Mouse (Mus musculus): ENCODE measurements around the gene Pde4d. TPM values are rescaled to one million over a fixed set of nuclear protein-coding genes. Genes with fewer than 3 reads are reported as not detected.

Pde4d gene
- polyA plus RNA-seq, 2 experiments, result 11.7 to 17.3 TPM

DNA sequence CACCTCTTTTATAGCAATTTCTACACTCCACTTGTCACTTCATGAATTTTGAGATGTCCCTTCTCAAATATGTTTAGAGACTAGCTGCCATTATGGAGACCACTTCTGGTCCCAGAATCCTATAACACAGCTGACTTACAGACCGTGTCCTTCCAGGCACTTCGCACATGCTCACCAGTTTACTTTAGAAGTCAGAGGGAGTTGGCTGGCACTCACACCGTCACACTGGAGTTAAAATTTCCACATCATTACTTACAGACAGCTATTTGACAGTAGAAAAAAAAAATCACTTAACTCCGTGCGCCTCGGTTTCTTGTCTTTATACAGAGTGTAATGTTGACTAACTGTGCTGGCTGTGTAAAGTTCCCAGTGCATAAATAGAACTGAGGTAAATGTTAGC, 1189.5 kb downstream of the Pde4d start:
- no peak overlapping the region for H3K9ac ChIP-seq (ENCODE audit: low read depth, low read length, severe bottlenecking)
- no peaks in the 10 kb centered on the region for H3K27me3 ChIP-seq (ENCODE audit: control insufficient read depth, insufficient read depth, low read length)
- 60% methylated on average over 6 of the region's 6 CpGs for WGBS
- no peak overlapping the region for H3K27ac ChIP-seq (replicated peaks; ENCODE audit: low read depth, low read length)
- no peaks in the 10 kb centered on the region for H3K36me3 ChIP-seq (ENCODE audit: control insufficient read depth, insufficient read depth, low read length)
- no peak for ATAC-seq (ENCODE audit: low FRiP score, low read depth)
- H3K9me3 ChIP-seq (ENCODE audit: control insufficient read depth, low read length), result no peaks in the 10 kb centered on the region
- H3K4me3 ChIP-seq (replicated peaks; ENCODE audit: low read length), result no peak overlapping the region
- H3K4me2 ChIP-seq (replicated peaks; ENCODE audit: low read depth, low read length, severe bottlenecking), result no peak overlapping the region
- TF ChIP-seq POLR2A (IDR thresholded peaks at IDR 0.05; ENCODE audit: borderline replicate concordance, extremely low read depth, insufficient read depth, insufficient read length), result no peak
- peaks cover 4% of the 10 kb centered on the region; the same call in 1 of the 2 replicates for H3K4me1 ChIP-seq (ENCODE audit: control insufficient read depth, insufficient read depth, low read length)
- no peak for DNase-seq (ENCODE audit: low spot score)

- no peaks in the 10 kb centered on the region for H3K27me3 ChIP-seq (ENCODE audit: control insufficient read depth, insufficient read depth, low read length)
- 75% methylated on average over 6 of the region's 6 CpGs for WGBS
Measured at GRCm38 (mm10) chr13:109641562-109641961, 1191.8 kb downstream of the Pde4d start.

GRCm38 (mm10) chr13:109643419-109643818, 1193.7 kb downstream of the Pde4d start:
- WGBS, result 82% methylated on average over 3 of the region's 3 CpGs
- Histone ChIP-seq H3K4me2 (replicated peaks; ENCODE audit: low read depth, low read length, severe bottlenecking) (no peak overlapping the region), H3K36me3 (ENCODE audit: control insufficient read depth, insufficient read depth, low read length) (no peaks in the 10 kb centered on the region), H3K27me3 (ENCODE audit: control insufficient read depth, insufficient read depth, low read length) (no peaks in the 10 kb centered on the region), H3K4me1 (ENCODE audit: control insufficient read depth, insufficient read depth, low read length) (peaks cover 4% of the 10 kb centered on the region; the same call in 1 of the 2 replicates), H3K27ac (replicated peaks; ENCODE audit: low read depth, low read length) (no peak overlapping the region), H3K9me3 (ENCODE audit: control insufficient read depth, low read length) (no peaks in the 10 kb centered on the region), H3K4me3 (replicated peaks; ENCODE audit: low read length) (no peak overlapping the region), H3K9ac (ENCODE audit: low read depth, low read length, severe bottlenecking) (no peak overlapping the region)
- no peak for DNase-seq (ENCODE audit: low spot score)
- no peak for TF ChIP-seq POLR2A (IDR thresholded peaks at IDR 0.05; ENCODE audit: borderline replicate concordance, extremely low read depth, insufficient read depth, insufficient read length)
- no peak for ATAC-seq (ENCODE audit: low FRiP score, low read depth)

More at GRCm38 (mm10) chr13:109641562-109641961, 1191.8 kb downstream of the Pde4d start:
- H3K4me3 ChIP-seq (replicated peaks; ENCODE audit: low read length), result no peak overlapping the region
- peaks cover 4% of the 10 kb centered on the region; the same call in 1 of the 2 replicates for H3K4me1 ChIP-seq (ENCODE audit: control insufficient read depth, insufficient read depth, low read length)
- no peak overlapping the region for H3K9ac ChIP-seq (ENCODE audit: low read depth, low read length, severe bottlenecking)
- no peak overlapping the region for H3K27ac ChIP-seq (replicated peaks; ENCODE audit: low read depth, low read length)
- no peak for TF ChIP-seq POLR2A (IDR thresholded peaks at IDR 0.05; ENCODE audit: borderline replicate concordance, extremely low read depth, insufficient read depth, insufficient read length)
- no peak for DNase-seq (ENCODE audit: low spot score)
- H3K36me3 ChIP-seq (ENCODE audit: control insufficient read depth, insufficient read depth, low read length), result no peaks in the 10 kb centered on the region
- no peak for ATAC-seq (ENCODE audit: low FRiP score, low read depth)
- no peak overlapping the region for H3K4me2 ChIP-seq (replicated peaks; ENCODE audit: low read depth, low read length, severe bottlenecking)
- no peaks in the 10 kb centered on the region for H3K9me3 ChIP-seq (ENCODE audit: control insufficient read depth, low read length)

DNA sequence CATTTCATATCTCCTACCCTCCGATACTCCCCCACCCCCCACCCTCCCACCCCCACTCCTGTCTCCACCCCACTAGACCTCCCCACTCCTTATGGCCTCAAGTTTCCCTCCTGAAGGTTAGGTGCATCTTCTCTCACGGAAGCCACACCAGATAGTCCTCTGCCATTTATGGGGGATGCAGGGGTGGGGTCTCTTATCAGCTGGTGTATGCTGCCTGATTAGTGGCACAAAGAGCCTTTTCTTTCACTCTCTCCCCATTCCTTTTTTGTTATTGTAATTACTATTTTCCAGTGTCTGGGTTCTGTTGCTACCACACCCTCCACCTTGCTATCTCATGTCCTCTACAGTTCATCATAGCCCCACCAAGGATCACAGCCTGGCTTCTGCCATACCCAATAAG, 1194.3 kb downstream of the Pde4d start:
- H3K36me3 ChIP-seq (ENCODE audit: control insufficient read depth, insufficient read depth, low read length), result no peaks in the 10 kb centered on the region
- H3K4me1 ChIP-seq (ENCODE audit: control insufficient read depth, insufficient read depth, low read length), result no peaks in the 10 kb centered on the region; the same call in 1 of the 2 replicates
- H3K9ac ChIP-seq (ENCODE audit: low read depth, low read length, severe bottlenecking), result no peak overlapping the region
- H3K4me2 ChIP-seq (replicated peaks; ENCODE audit: low read depth, low read length, severe bottlenecking), result no peak overlapping the region
- no peak for DNase-seq (ENCODE audit: low spot score)
- no peak for TF ChIP-seq POLR2A (IDR thresholded peaks at IDR 0.05; ENCODE audit: borderline replicate concordance, extremely low read depth, insufficient read depth, insufficient read length)
- no peak overlapping the region for H3K4me3 ChIP-seq (replicated peaks; ENCODE audit: low read length)
- no peak for ATAC-seq (ENCODE audit: low FRiP score, low read depth)
- H3K27me3 ChIP-seq (ENCODE audit: control insufficient read depth, insufficient read depth, low read length), result no peaks in the 10 kb centered on the region
- 87% methylated on average over 2 of the region's 2 CpGs for WGBS
- H3K27ac ChIP-seq (replicated peaks; ENCODE audit: low read depth, low read length), result no peak overlapping the region
- no peaks in the 10 kb centered on the region for H3K9me3 ChIP-seq (ENCODE audit: control insufficient read depth, low read length)

GRCm38 (mm10) chr13:109645284-109645909, 1195.6 kb downstream of the Pde4d start:
- TF ChIP-seq POLR2A (IDR thresholded peaks at IDR 0.05; ENCODE audit: borderline replicate concordance, extremely low read depth, insufficient read depth, insufficient read length), result no peak
- no peak overlapping the region for H3K9ac ChIP-seq (ENCODE audit: low read depth, low read length, severe bottlenecking)
- 69% methylated on average over 10 of the region's 10 CpGs for WGBS
- H3K27me3 ChIP-seq (ENCODE audit: control insufficient read depth, insufficient read depth, low read length), result no peaks in the 10 kb centered on the region
- no peaks in the 10 kb centered on the region for H3K9me3 ChIP-seq (ENCODE audit: control insufficient read depth, low read length)
- ATAC-seq (ENCODE audit: low FRiP score, low read depth) (no peak), DNase-seq (ENCODE audit: low spot score) (no peak)
- no peaks in the 10 kb centered on the region for H3K36me3 ChIP-seq (ENCODE audit: control insufficient read depth, insufficient read depth, low read length)
- no peak overlapping the region for H3K4me3 ChIP-seq (replicated peaks; ENCODE audit: low read length)
- no peak overlapping the region for H3K27ac ChIP-seq (replicated peaks; ENCODE audit: low read depth, low read length)
- H3K4me2 ChIP-seq (replicated peaks; ENCODE audit: low read depth, low read length, severe bottlenecking), result no peak overlapping the region
- H3K4me1 ChIP-seq (ENCODE audit: control insufficient read depth, insufficient read depth, low read length), result no peaks in the 10 kb centered on the region

Data from limb, embryonic 14.5 days (tissue).